Mouse (Mus musculus): ENCODE measurements around the gene Tomm20.
"Not testable (repeated sequence)": the region's sequence is repeated elsewhere in the genome, so short reads cannot be mapped to it uniquely, and the experiment has no call there.

The Tomm20 gene

DNA sequence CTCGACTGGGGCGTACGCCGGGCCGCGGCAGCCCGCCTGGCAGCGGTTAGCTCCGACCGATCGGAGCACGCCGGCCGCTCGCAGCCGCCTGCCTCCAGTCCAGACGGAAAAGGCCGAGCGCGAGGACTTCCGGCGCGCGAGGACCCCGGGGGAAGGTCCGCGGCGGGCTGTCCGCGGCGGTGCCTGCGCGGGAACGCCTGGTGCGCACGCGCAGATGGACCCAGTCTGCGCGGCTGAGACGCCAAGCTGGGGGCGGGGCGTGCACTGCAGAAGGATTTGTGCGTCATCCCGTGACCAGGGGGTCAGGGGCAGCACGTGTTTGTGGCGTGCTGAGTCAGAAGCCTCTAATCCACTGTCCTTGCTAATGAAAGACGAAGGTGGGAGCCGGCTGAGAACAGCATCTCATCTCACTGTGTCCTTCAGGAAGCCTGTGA, at the start of gene Tomm20:
Gene Tomm20, minus strand, starts transcription at position 115 of the 434 bp plus-strand sequence.
- DNase-seq (ENCODE audit: low spot score) = peak; percentile 91

DNA sequence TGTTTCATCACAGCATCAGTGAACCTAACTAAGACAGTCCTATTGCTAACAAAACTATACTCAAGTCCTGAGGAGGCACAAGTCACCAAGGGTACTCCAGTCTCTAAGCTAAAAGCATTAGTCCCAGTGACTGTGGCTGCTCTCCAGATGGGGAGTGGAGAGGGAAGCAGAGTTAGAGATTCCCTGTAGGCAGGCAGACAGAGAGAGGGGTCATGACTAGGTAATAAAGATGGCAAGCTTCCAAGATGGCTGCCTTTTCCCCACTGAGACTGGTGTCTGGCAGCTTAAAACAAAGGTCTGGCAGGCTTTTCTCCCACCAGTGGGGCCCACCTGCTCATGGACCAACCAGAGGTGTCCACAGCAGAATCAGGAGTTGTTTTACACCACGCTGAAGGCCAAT, 48.9 kb upstream of the Tomm20 start:
- no peak for DNase-seq (ENCODE audit: low spot score)

DNA sequence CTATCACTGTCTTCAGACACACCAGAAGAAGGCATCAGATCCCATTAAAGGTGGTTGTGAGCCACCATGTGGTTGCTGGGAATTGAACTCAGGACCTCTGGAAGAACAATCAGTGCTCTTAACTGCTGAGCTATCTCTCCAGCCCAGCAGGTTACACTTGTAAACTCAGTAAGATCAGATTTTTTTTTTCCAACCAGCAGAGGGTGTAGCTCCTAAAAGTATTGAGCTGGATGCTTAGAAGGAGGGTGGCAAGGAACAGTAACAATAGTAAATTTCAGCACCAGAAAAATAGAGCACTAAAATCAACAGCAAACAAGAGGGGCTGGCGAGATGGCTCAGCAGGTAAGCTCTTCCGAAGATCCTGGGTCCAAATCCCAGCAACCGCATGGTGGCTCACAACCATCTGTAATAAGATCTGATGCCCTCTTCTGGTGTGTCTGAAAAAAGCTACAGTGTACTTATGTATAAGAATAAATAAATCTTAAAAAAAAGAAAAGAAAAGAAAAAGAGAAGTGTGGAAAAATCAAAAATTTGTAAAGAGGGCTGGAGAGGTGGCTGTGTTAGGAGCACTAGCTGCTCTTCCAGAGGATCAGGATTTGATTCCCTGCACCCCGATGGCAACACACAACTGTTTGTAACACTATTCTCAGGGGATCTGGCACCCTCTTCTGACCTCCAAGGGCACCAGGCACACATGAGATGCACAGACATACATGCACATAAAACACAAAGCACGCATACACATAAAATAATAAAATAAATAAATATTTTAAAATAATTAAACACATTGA, 43.9 kb upstream of the Tomm20 start:
- no peak for DNase-seq (ENCODE audit: low spot score)

DNA sequence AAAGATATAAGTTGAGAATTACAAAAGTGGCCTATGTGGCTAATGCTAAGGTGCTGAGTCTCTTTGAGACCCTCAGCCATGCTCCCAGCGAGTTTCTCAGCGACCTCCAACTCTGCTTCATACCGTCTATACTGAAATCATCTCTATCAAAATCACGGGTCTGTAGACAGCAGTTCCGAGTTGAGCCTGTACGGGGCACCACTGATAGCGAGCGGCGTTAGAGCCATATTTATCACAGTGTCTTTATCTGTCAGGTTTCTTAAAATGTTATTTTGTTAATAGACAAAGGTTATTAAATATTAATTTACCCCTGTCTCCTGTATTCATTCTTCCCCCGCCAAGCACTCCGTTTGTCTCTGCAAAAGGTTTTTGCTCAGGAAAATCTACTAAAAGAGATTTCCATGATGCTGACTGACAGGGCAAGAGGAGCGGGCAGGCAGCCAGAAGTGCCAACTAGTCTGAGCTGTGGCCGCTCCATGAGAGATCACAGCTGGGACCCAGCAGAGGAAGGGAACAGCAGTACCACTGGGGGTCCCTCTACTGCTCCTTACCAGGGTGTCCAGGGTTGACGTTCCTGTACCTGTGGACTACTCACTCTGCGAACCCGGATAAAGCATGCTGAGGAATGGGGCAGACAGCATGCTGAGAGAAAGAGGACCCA, 42.8 kb upstream of the Tomm20 start:
- no peak for DNase-seq (ENCODE audit: low spot score)

DNA sequence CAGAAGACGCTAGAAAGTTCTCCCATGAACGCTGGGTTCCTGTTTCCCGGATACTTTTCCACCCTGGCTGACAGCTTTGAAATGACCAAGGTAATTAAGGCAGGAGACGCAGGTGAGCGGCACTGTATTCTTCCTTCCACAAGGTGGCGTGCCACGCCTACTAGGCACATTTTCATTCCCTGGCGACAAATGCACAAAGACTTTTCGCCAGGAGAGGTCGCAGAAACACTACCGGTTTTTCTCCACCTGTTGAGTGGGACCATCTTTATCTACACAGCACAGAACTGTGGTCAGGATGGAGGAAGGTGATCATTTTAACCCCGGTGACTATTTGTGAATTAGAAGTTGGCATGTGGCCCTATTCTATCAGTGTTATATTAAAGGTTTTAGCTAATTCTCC, 40.9 kb upstream of the Tomm20 start:
- DNase-seq (ENCODE audit: low spot score) = peak; percentile 70

DNA sequence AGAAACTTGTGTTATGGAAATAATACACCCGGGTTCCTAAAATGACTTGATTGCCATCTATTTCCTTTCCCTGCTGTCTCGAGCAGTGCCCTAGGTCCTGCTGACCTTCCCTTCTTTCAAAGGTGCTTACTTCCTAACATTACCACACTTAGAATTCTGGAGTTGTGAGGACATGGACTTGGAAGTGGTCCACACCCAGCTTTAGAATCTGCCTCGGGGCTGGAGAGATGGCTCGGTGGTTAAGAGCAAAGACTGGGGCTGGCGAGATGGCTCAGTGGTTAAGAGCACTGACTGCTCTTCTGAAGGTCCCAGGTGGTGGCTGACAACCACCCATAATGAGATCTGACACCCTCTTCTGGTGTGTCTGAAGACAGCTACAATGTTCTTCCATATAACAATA, 34.4 kb upstream of the Tomm20 start:
- no peak for DNase-seq (ENCODE audit: low spot score)

DNA sequence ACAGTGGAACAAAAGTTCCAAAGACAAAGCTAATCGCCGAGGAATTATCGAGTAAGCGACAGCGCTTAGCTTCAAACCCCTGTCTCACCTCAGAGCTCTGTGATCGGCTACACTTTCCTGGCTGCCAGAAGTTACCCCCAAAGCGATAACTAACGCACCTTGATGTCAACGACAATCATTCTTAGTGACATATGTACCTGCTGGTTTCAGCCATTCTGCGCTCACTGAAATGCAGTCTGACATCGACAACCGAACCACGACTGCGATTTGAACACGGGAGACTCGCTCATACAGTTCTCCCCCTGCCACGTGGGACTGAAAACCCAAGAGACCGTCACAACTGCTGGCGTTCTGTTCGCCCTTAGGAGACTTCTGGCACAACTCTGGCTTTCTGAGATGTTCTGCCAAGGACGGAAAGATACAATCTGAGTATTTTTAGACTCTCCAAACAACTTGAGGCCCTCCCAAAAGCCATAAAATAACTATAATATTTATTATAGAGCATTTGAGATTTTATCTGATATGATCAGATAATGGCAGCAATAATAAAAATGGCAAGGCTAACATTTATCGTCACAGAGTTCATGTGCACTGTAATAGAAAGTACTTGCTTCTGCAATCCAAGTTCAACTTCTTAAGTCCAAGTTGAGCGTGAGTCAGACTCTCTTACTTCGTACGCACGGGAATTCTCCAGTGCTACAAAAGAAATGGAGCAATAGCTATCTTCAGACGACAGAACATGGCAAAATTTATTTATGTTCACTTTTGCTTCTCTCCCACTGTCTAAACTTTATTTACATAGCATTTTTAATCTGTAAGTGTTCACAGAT, 33.7 kb upstream of the Tomm20 start:
- no peak for DNase-seq (ENCODE audit: low spot score)

DNA sequence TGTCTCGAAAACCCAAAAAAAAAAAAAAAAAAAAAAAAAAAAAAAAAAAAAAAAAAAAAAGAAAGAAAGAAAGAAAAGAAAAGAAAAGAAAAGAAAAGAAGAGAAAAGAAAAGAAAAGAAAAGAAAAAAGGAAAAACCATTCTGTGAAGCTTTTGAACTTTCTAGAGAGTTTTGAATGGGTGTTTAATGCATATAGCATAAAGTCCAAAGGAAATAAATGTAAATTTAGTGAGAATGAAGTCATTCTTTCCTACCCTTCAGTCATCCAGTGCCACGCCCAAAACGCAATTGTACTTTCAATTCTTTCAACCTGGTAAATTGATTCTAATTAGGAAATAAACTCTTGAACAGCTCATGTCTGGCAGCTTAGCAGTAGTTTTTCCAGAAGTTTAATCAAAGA, 32.9 kb upstream of the Tomm20 start:
- DNase-seq (ENCODE audit: low spot score) = not testable (repeated sequence)

DNA sequence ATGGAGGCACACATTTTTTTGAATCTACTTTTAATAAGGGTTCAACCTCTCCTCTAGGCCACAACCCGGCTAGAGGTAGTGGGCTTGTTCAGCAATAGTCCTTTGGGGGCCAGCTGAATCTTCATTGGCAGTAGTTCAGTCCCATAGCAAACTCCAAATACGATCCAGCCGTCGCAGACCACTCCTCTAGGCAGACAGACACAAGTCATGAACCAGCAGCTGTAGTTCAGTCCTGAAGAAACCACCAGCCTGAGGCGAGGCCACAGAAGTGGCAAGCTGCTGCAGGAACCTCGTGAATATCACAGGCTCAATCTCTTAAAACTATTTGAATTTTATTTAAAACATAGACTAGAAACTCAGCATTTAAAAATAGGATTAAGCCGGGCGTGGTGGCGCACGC, 32.4 kb upstream of the Tomm20 start:
- DNase-seq (ENCODE audit: low spot score) = no peak

DNA sequence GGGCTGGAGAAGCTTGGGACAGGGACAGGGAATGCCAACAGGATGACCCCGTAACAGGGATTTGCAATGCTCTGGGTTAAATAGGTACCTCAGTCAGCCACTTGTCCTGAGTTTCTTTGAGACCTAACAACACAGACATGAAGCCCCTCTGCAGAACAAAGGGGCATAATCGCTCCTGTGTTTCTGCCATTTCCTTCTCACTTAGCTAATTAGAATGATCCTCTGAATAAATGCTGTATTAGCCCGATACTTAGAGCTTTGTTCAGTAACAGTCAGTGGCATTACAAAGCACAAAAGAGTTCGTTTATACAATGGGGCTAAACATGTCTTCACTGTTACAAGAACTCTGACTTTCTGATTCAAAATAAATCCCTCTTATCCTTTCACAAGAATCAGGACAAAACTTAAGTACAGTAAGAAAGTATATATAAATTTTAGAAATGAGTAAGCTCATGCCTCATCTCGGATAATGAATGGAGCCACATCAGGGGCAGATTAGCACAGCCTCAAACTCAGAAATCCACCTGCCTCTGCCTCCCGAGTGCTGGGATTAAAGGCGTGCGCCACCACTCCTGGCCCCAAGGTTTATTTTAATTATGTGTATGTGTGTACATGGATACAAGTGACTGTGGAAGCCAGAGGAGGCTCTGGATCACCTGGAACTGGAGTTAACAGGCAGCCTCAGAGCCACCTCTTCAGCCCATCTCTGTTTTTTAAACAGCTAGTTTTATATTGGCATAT, 31.1 kb upstream of the Tomm20 start:
- DNase-seq (ENCODE audit: low spot score) = no peak

DNA sequence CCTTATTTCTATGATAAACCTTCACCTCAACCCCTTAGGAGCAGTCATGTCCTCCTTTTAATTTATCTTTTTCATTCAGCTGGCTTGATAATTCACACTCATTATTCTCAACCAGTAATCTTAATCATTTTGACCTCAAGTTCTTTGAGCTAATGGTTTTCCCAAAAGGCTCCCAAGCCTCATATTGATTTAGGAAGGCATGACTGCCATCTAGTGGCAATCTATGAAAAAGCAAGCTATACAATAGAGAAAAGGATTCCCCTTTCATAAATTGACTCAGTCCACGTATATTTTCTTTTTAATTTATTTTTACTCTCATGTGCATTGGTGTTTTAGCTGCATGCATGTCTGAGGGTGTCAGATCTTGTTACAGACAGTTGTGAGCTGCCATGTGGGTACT, 30.1 kb upstream of the Tomm20 start:
- DNase-seq (ENCODE audit: low spot score) = no peak

DNA sequence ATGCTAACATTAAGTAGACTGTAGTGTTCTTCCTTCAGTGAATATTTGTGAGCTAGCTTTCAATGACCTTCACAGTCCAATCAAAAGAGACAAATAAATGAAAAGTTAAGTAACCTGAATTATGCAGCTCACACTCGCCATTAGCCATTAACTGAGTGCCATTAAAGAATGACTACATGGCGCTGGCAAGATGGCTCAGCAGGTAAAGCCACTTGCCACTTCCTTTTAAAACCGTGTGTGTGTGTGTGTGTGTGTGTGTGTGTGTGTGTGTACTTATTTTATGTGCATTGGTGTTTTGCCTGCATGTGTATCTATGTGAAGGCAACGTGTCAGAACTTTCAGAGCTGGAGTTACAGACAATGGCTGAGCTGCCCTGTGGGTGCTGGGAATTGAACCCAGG, 28.9 kb upstream of the Tomm20 start:
- DNase-seq (ENCODE audit: low spot score) = no peak

DNA sequence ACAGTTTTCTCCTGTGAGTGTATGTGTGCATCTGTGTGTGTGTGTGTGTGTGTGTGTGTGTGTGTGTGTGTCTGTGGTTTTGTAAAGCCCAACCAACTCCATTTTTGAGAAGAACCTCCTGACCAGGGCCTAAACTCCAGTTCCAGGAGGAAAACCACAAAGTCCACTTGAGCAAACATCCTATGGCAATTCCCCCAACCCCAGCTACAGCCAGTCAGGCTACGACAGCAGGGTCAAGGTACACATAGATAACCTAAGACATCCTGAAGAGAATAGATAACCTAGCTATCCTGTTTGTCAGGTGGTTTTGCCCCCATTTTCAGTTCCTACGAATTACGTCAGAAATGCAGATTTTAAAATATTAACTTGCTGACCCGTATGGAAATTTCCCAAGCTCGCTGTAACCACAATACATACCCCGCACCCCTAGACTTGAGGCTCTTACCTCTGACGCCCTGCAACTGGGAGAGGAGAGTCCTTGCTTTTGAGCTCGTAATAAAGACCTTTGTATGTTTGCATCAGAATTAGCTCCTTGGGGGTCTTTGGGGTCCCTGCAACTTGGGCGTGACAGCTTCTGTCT, 28.1 kb upstream of the Tomm20 start:
- no peak for DNase-seq (ENCODE audit: low spot score)

DNA sequence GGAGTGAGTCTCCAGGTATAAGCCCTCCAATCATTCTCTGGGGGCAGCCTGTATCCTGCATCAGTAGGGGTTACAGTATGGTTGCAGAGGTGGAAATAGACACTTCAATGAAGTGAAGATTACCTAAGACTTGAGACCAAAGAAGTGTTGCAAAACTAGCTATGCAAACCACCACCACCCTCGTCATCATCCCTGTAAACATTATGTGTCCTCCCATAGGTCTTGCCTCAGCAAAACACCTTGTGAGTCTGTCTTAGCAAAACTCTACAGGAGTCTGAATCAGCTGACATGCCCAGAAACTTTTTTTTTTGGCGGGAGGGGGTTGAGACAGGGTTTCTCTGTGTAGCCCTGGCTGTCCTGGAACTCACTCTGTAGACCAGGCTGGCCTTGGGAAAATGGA, 27.0 kb upstream of the Tomm20 start:
- no peak for DNase-seq (ENCODE audit: low spot score)

DNA sequence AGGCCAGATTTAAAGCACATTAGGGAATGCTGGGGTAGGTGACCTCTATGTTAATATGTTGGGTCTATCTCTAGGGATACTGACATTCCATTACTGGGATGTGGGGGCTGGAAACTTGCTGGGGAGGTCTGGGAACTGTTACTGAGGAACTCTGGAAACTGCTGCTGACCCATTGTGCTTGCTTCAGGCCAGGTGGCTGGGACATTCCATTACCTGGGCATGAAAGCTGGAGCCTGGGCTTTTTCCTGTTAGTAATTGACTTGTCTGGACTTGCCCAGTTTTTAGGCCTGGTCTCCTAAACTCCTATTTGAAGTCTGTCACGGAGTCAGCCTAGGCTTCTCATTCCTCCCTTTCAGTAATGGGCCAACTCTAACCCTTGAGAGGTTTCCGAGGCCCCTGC, 26.5 kb upstream of the Tomm20 start:
- no peak for DNase-seq (ENCODE audit: low spot score)

DNA sequence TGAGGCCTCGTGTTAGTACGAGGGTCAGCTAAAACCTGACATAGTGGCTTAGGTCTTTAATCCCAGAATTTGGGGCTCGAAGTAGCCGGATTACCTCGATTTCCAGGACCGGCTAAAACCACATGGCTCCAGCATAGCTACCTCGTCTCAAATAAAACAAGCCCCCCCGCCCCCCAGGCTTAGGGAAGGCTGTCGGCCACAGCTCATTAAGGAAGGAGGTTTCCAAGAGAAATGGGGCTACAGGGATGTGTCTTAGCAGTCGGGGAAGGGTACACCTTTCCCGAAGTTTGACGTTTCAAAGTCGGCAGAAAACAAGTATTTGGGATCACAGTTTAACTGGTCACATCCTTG, 25.6 kb upstream of the Tomm20 start:
- no peak for DNase-seq (ENCODE audit: low spot score)

DNA sequence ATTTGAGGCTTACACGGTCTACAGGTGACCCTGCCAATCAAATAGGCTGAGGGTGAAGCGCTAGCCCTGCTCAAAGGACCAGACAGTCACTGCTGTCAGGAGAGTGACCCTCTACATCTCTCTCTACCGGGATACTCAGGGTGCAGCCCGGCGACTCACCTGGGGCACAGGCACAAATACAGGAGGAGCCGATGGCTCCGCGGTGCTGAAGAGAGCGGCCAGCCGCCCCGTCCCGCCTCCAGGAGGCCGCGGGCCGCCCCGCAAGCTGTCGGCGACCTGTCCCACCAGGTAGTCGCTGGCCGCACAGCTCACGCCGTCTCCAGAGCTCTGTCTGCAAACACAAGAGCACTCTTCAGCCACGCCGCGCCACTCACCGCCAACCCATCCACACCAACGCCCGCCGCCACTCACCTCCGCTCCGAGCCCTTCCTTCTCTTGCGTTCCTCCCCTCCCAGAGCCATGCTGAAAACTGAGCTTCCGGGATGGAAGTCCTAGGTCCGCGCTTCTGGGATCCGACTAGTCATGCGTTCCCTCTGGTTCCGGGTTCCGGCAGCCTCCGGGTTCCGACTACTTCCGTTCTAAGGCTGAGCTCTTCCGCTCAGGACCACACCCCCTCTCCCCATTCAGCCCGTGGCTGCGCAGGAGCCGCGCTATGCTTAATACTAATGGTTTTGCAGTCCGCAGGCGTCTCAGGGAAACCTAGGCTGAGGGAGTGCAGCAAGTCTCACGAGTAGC, 25.1 kb upstream of the Tomm20 start, which contains the start of gene Rbm34:
Gene Rbm34, minus strand, starts transcription at position 493 of the 735 bp plus-strand sequence.
- DNase-seq (ENCODE audit: low spot score) = peak; percentile 94

DNA sequence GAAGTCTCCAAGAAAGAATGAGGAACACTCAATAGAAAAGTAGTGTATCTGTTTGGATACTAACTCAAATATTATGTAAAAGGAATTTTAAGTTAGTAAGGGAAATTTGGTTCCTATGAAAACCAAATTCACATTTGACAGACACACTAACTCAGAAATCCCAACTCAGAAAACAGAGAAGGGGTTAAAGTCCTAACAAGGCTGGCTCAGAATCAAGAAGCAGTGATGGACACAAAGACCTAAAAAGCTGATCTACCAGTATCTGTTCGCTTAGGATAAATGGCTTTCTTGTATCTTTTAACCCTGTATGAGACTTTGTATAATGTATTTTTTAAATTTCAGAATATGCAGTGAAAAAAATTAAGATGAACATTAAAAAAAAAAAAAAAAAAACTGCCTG, 23.9 kb upstream of the Tomm20 start:
- no peak for DNase-seq (ENCODE audit: low spot score)

DNA sequence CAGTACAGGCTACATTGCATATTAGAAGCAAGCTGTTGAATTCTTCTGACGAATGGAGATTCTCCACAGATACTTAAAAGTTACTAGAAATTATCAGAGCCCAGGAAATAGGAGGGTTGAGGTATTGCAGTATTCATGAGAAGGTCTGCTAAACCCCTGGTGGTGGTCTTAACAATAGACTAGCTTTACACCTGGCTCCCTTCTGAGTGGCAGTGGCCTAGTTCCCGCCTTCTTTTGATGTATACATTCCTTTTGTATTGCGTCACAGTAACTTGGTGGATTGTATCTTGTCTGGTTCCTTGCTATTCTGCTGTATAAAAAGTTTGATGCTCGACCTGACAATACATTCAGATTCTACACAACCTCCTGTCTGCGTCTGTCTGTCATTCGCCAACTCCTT, 22.5 kb upstream of the Tomm20 start:
- no peak for DNase-seq (ENCODE audit: low spot score)

DNA sequence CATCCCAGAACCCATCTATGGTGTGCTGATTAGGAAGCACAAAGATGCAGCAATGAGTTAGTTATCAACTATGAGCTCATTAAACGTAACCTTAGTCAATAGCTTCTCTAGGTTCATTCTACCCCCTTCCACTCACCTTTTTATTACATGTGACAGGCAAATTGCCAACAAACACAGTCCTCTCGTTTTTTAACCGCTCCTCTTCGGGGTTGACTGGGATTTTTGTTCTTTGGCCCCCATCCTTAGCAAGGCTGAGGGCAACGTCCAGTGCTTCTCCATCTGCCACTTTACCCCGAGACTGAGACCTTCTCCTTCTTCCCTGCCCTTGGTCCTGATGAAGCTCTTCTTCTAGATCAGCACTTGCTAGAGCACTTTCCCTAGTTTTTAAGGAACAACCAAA, 19.6 kb upstream of the Tomm20 start:
- DNase-seq (ENCODE audit: low spot score) = no peak

DNA sequence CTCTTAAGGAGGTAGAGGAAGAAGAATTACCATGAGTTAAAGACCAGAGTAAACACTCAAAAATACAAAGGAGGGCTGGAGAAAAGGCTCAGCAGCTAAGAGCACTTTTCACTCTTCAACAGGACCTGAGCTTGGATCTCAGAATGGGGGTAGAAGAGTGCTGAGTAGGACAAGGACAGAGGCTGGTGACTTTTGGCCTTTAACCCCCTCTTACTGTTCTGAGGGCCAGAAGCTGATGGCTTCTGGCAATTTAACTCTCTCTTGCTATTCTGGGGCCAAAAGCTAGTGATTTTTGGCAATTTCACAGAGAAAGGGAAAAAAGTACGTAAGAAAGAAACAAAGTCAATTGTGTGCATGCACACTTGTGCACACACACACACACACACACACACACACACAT, 17.2 kb upstream of the Tomm20 start:
- no peak for DNase-seq (ENCODE audit: low spot score)
